Mouse (Mus musculus): ENCODE measurements around the gene Tmem200a. TPM values are rescaled to one million over a fixed set of nuclear protein-coding genes. Genes with fewer than 3 reads are reported as not detected.
"Not testable (repeated sequence)": the region's sequence is repeated elsewhere in the genome, so short reads cannot be mapped to it uniquely, and the experiment has no call there.

The Tmem200a gene
- total and polyA plus RNA-seq, 2 experiments from 2014 or later: 0.11 to 2.0 TPM

DNA sequence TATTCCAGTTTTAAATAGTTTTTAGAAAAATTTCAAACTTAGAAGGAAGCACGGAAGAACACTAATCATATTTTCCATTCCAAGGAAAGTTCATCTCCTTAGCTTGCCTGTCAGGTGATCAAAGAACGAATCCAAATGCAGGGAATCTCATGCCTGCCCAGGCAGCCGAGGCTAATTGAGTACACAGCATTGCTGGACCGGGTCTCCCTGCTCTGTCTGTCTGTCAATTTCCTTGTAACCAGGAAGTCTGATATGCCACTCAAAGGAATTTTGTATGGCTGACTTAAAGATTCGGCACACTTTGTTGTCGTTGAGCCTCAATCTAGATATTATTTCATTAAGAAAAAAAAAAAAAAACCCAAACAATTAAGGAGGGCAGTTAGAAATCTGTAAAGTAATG is 168.6 kb downstream of the Tmem200a start:
- Histone ChIP-seq H3K4me1 (ENCODE audit: control insufficient read depth, insufficient read depth) (no peaks in the 10 kb centered on the region), H3K27ac (ENCODE audit: low read depth) (no peak overlapping the region), H3K4me2 (ENCODE audit: low read depth, low read length) (no peak overlapping the region), H3K36me3 (replicated peaks; ENCODE audit: control insufficient read depth, insufficient read depth, low read length) (no peaks in the 10 kb centered on the region), H3K4me3 (ENCODE audit: low read depth, low read length) (no peak overlapping the region), H3K27me3 (ENCODE audit: control insufficient read depth, insufficient read depth, low read length) (no peaks in the 10 kb centered on the region), H3K9ac (replicated peaks; ENCODE audit: low read depth, low read length) (no peak overlapping the region), H3K9me3 (replicated peaks; ENCODE audit: control insufficient read depth, low read length) (no peaks in the 10 kb centered on the region; the same call in 1 of the 2 replicates)
- TF ChIP-seq EP300 (IDR thresholded peaks at IDR 0.05; ENCODE audit: low read depth): no peak
- no peak for TF ChIP-seq CTCF (IDR thresholded peaks at IDR 0.05; ENCODE audit: low read depth)
- DNase-seq (ENCODE audit: low spot score): no peak
- 54% methylated on average over 6 of the region's 6 CpGs for WGBS
- no peak for ATAC-seq (ENCODE audit: insufficient read depth, low read depth)

- no peaks in the 10 kb centered on the region; the same call in 1 of the 2 replicates for H3K9me3 ChIP-seq (replicated peaks; ENCODE audit: control insufficient read depth, low read length)
- DNase-seq (ENCODE audit: low spot score): no peak
- WGBS: 71% methylated on average over 10 of the region's 10 CpGs
- no peak overlapping the region for H3K9ac ChIP-seq (replicated peaks; ENCODE audit: low read depth, low read length)
- H3K27me3 ChIP-seq (ENCODE audit: control insufficient read depth, insufficient read depth, low read length): no peaks in the 10 kb centered on the region
- H3K4me3 ChIP-seq (ENCODE audit: low read depth, low read length): no peak overlapping the region
- no peaks in the 10 kb centered on the region for H3K36me3 ChIP-seq (replicated peaks; ENCODE audit: control insufficient read depth, insufficient read depth, low read length)
- no peak overlapping the region for H3K4me2 ChIP-seq (ENCODE audit: low read depth, low read length)
- TF ChIP-seq EP300 (IDR thresholded peaks at IDR 0.05; ENCODE audit: low read depth) (no peak), CTCF (IDR thresholded peaks at IDR 0.05; ENCODE audit: low read depth) (no peak)
- no peaks in the 10 kb centered on the region for H3K4me1 ChIP-seq (ENCODE audit: control insufficient read depth, insufficient read depth)
- no peak overlapping the region for H3K27ac ChIP-seq (ENCODE audit: low read depth)
- ATAC-seq (ENCODE audit: insufficient read depth, low read depth): no peak
Measured at GRCm38 (mm10) chr10:25908027-25909012, 170.5 kb downstream of the Tmem200a start.

GRCm38 (mm10) chr10:25894126-25894525 is 184.7 kb downstream of the Tmem200a start:
- not testable (repeated sequence) for H3K27ac ChIP-seq (ENCODE audit: low read depth); H3K4me3 ChIP-seq (ENCODE audit: low read depth, low read length); H3K4me2 ChIP-seq (ENCODE audit: low read depth, low read length); ATAC-seq (ENCODE audit: insufficient read depth, low read depth); DNase-seq (ENCODE audit: low spot score); H3K27me3 ChIP-seq (ENCODE audit: control insufficient read depth, insufficient read depth, low read length); H3K9ac ChIP-seq (replicated peaks; ENCODE audit: low read depth, low read length); H3K4me1 ChIP-seq (ENCODE audit: control insufficient read depth, insufficient read depth); H3K36me3 ChIP-seq (replicated peaks; ENCODE audit: control insufficient read depth, insufficient read depth, low read length); H3K9me3 ChIP-seq (replicated peaks; ENCODE audit: control insufficient read depth, low read length)
- WGBS: 66% methylated on average over 5 of the region's 5 CpGs

DNA sequence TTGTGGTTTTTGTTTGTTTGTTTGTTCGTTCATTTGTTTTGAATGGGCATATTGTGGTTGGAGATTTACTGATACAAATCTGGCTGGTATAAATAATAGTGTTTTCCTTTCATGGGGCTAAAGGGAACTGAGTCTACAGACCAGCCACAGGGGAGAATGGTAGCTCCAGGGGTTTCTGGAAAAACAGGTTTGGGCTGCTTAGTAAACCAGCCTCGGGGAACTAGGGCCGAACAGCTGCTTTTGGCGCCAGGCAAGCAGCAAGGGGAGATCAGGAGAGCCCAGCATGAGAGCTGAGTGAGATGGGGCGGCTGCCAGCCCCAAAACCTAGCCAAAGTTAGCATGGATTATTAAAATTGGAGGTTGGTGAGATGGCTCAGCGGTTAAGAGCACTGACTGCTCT is 191.6 kb downstream of the Tmem200a start:
- no peak for DNase-seq (ENCODE audit: low spot score)
- no peak overlapping the region for H3K9ac ChIP-seq (replicated peaks; ENCODE audit: low read depth, low read length)
- WGBS: 54% methylated on average over 6 of the region's 6 CpGs
- H3K27me3 ChIP-seq (ENCODE audit: control insufficient read depth, insufficient read depth, low read length): no peaks in the 10 kb centered on the region
- no peak overlapping the region for H3K4me2 ChIP-seq (ENCODE audit: low read depth, low read length)
- no peak overlapping the region for H3K27ac ChIP-seq (ENCODE audit: low read depth)
- no peak for ATAC-seq (ENCODE audit: insufficient read depth, low read depth)
- no peak overlapping the region for H3K4me3 ChIP-seq (ENCODE audit: low read depth, low read length)
- no peaks in the 10 kb centered on the region for H3K9me3 ChIP-seq (replicated peaks; ENCODE audit: control insufficient read depth, low read length)
- TF ChIP-seq EP300 (IDR thresholded peaks at IDR 0.05; ENCODE audit: low read depth): no peak
- TF ChIP-seq CTCF (IDR thresholded peaks at IDR 0.05; ENCODE audit: low read depth): no peak
- H3K4me1 ChIP-seq (ENCODE audit: control insufficient read depth, insufficient read depth): no peaks in the 10 kb centered on the region
- H3K36me3 ChIP-seq (replicated peaks; ENCODE audit: control insufficient read depth, insufficient read depth, low read length): no peaks in the 10 kb centered on the region

DNA sequence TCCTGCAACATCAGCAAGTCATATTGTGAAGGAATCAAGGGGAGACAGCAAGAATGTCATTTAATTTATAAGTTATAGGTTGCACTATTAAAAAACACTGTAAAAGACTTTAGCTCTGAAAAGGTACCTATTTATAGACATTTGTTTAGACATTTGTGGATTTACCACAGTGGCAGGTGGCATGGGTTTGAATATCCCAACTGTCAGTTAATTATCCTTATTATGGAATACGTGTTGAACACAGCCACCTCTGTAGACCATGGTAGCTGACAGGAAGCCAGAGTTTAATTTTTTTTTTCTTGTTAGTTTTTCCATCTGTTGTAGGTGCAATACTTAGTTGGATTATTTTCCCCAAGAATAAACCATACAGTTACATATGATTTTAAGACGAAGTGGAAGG is 194.3 kb downstream of the Tmem200a start:
- TF ChIP-seq CTCF (IDR thresholded peaks at IDR 0.05; ENCODE audit: low read depth): no peak
- TF ChIP-seq EP300 (IDR thresholded peaks at IDR 0.05; ENCODE audit: low read depth): no peak
- Histone ChIP-seq H3K36me3 (replicated peaks; ENCODE audit: control insufficient read depth, insufficient read depth, low read length) (no peaks in the 10 kb centered on the region), H3K27me3 (ENCODE audit: control insufficient read depth, insufficient read depth, low read length) (no peaks in the 10 kb centered on the region), H3K27ac (ENCODE audit: low read depth) (no peak overlapping the region), H3K9ac (replicated peaks; ENCODE audit: low read depth, low read length) (no peak overlapping the region), H3K9me3 (replicated peaks; ENCODE audit: control insufficient read depth, low read length) (no peaks in the 10 kb centered on the region), H3K4me2 (ENCODE audit: low read depth, low read length) (no peak overlapping the region), H3K4me1 (ENCODE audit: control insufficient read depth, insufficient read depth) (no peaks in the 10 kb centered on the region), H3K4me3 (ENCODE audit: low read depth, low read length) (no peak overlapping the region)
- no peak for ATAC-seq (ENCODE audit: insufficient read depth, low read depth)
- 87% methylated on average over 2 of the region's 2 CpGs for WGBS
- DNase-seq (ENCODE audit: low spot score): no peak
